Mouse (Mus musculus): Measurements from ENCODE around the gene Actl11.

- no peak for TF ChIP-seq CTCF (IDR thresholded peaks at IDR 0.05; ENCODE audit: borderline replicate concordance, insufficient read depth, low read depth, low read length)
- TF ChIP-seq POLR2A (IDR thresholded peaks at IDR 0.05; ENCODE audit: borderline replicate concordance, insufficient read depth, low read length): no peak
Measured at GRCm38 (mm10) chr9:107935374-107935773, 7.1 kb downstream of the Actl11 start, which contains the start of gene Camkv.
